Mouse (Mus musculus) neutrophil, adult 59 days (primary cell): ENCODE results near the gene Gm3476. TPM values are rescaled to one million over a fixed set of nuclear protein-coding genes. Genes with fewer than 3 reads are reported as not detected.

Experiments
- total RNA-seq, 2 experiments: library from RNA; stranded (reverse); gene quantifications; 1 replicate in 1 of 2; 2 replicates in 1 of 2; pipeline ENCODE4 v1.2.4; 2023

The Gm3476 gene
- not detected for total RNA-seq

GRCm38 (mm10) chr14:6125707-6126106 is at the start of gene Gm3476:
TSS of gene Gm3476 (minus strand) at chr14:6125807.

GRCm38 (mm10) chr14:6108272-6108925 is 17.2 kb downstream of the Gm3476 start, which contains the start of gene Gm3468:
TSS of gene Gm3468 (minus strand) at chr14:6108665.

GRCm38 (mm10) chr14:6093842-6094241 is 31.8 kb downstream of the Gm3476 start, which contains the start of gene Gm8206:
TSS of gene Gm8206 (minus strand) at chr14:6093942.

GRCm38 (mm10) chr14:6058167-6058566 is 67.4 kb downstream of the Gm3476 start, which contains the start of gene Gm6337:
TSS of gene Gm6337 (minus strand) at chr14:6058267.

Other genes with a start within 250 kb of the Gm3476 start
- not detected for gene Gm8237, start 245.4 kb downstream of the Gm3476 start, total RNA-seq
- gene Gm3248, start 164.1 kb downstream of the Gm3476 start, total RNA-seq, result not detected
- gene Gm3453, start 146.7 kb downstream of the Gm3476 start, total RNA-seq, result not detected
- not detected for gene Gm6337, start 67.5 kb downstream of the Gm3476 start, total RNA-seq
- gene Gm8206, start 31.9 kb downstream of the Gm3476 start, total RNA-seq, result not detected
- gene Gm3468, start 17.1 kb downstream of the Gm3476 start, total RNA-seq, result not detected
- not detected for gene Gm21560, start 93.5 kb upstream of the Gm3476 start, total RNA-seq
- gene Gm3411, start 161.4 kb upstream of the Gm3476 start, total RNA-seq, result not detected
- gene Gm21103, start 179.0 kb upstream of the Gm3476 start, total RNA-seq, result not detected
- gene Gm3618, start 217.9 kb upstream of the Gm3476 start, total RNA-seq, result not detected